Mouse (Mus musculus) left cerebral cortex, postnatal 36 days (tissue): ENCODE measurements around the gene Lclat1. TPM values are rescaled to one million over a fixed set of nuclear protein-coding genes. Genes with fewer than 3 reads are reported as not detected.
"Not testable (repeated sequence)": the region's sequence is repeated elsewhere in the genome, so short reads cannot be mapped to it uniquely, and the experiment has no call there.

ENCODE experiments used
- DNase-seq, 2 experiments: peaks; one replicate each; pipeline ENCODE4 v3.0.0; 2021 to 2022; ENCODE audit warnings: low spot score in 2 of 2, mixed read lengths in 1 of 2
- intact Hi-C: fragments of 180-260 bp; cut with DNase I; formaldehyde crosslinking; loops from one replicate; pipeline ENCODE4 v1.15.1; 2025
- total RNA-seq, 2 experiments: library from RNA; stranded (reverse); gene quantifications; 2 replicates each; pipeline ENCODE4 v1.2.3; 2021

Lclat1 gene
- total RNA-seq, 2 experiments from 2014 or later, result 36.9 to 42.0 TPM

DNA sequence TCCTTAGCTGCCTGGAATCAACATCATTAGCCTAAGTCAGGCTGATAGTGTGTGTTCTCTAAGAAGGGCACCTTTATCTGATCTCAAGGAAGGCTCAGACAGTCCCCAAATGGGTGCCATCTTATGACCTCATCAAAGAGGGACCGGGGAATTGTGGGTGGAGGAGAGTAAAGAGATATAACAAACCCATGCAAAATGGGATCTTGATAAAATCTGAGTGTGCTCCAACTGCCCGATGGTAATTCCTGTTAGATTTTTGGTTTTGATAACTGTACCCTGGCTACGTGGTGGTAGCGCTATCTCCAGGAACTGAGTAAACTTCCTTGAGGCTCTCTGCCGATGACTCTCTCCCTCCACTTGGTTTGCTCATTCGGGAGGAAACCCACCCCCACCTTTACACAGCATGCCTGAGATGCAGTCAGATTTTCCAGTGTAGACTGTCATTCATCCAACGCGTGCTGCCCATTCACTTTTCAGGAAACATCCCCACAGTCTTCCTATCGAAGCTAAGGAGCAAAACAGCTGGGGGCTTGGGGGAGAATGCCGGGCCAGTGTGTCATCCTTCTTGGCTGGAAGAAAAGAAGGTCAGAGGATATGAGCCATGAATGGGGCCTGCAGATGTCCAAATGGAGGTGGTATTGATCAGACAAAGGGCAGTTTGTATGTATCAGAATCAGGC, 145.6 kb downstream of the Lclat1 start:
- no peak for DNase-seq
- intact Hi-C loops, result no loop called here

GRCm38 (mm10) chr17:73255801-73256200, 148.0 kb downstream of the Lclat1 start:
- intact Hi-C loops, result no loop called here
- DNase-seq, result no peak

DNA sequence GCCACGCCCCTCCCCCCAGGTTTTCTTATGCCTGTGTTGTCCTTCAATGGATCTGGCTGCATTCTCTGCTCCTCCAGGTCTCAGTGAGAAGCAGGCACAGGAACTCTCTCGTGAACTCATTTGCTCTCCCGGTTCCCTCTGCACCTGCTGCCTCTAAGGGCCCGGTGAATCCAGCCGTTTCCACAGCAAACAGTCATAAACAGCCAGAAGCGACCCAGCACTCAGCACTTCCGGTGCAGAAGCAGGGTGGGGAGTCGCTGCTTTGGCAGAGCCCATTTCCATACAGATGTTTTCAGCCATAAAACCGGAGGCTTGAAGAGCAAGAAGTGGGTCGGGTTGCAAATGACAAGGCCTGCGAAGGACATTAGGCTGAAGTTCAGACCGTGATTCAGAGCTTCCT, 150.8 kb downstream of the Lclat1 start:
- intact Hi-C loops, result no loop called here
- DNase-seq, result no peak

GRCm38 (mm10) chr17:73259258-73259657, 151.5 kb downstream of the Lclat1 start:
- DNase-seq, intact Hi-C loops: not testable (repeated sequence)

DNA sequence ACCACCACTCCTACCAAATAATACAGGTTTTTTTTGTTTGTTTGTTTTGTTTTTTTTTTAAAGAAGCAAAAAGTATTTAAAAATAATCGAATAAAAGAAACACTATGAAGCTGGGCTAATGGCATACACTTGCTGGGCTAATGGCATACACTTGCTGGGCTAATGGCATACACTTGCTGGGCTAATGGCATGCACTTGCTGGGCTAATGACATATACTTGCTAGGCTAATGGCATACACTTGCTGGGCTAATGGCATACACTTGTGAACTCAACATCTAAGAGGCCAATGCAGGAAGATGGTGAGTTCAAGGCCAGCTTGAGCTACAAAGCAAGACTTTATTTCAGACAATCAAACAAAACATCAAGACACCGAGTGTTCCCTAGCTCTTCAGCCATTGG, 154.8 kb downstream of the Lclat1 start:
- DNase-seq, result no peak
- intact Hi-C loops, result loop anchor here (10.0 kb wide), 1 partner anchor 158 kb away; the partner anchor contains the start of gene Lclat1

DNA sequence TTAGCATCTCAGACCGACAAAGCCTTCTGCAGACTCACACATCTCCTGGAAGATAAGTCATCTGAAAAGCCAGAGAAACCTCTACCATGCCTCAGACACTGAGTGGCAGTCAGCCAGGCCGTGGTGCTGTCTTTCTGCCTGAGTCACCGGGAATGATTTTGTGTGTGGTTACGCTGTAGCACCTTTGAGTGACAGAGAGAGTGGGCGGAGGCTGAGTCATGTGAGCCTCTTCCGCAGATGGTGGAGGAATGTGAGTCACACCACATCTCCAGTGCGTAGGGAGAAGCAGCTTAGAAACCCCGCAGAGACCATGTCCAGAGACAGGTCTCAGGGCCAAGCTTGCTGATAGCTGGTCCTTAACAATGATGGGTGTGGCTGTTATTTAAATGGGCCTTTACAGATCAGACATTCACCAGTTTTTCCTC, 155.3 kb downstream of the Lclat1 start:
- intact Hi-C loops, result loop anchor here (10.0 kb wide), 1 partner anchor 158 kb away; the partner anchor contains the start of gene Lclat1
- peak; percentile 84 to 87 for DNase-seq

DNA sequence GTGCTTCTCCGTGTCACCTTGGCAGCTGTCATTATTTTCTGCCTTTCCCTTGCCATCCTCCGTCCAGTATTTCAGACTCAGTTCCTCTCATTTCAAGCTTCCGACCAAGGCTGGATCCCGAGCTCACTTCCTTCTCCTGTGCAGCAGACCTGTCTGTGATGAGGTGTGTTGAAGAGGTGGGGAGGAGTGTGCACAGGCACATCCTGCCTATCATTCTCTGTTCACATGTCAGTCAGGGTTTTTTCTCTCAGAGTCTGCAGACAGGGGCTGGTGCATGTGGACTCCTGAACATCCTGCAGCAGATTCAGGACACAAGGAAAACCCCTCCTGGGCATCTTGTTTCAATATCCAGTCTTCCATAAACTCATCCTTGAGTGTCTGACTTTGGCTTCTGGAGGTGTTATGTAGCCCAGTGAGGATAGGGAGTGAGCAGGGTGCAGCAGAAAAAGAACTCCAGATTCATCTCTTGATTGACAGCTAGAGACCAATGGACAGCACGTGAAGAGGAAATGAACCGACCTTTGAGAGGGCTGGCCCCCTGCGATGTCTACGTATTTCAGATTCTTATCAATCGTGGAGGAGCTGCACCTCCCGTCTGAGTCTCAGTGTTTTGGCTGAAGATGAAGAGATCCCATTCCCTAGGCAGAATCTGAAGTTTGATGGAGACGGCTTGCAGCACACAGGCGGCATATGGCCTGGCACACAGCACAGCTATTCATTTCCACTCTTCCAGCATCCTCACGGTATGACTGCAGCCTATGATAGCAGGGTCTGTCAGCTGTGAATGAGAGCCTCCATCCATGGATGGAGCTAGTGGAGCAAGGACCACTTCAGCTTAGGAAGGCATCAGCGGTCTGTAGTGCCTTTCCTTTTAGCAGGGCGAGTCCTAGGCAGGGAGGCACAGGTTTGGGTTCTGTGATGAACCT, 163.3 kb downstream of the Lclat1 start:
- intact Hi-C loops, result no loop called here
- no peak for DNase-seq

DNA sequence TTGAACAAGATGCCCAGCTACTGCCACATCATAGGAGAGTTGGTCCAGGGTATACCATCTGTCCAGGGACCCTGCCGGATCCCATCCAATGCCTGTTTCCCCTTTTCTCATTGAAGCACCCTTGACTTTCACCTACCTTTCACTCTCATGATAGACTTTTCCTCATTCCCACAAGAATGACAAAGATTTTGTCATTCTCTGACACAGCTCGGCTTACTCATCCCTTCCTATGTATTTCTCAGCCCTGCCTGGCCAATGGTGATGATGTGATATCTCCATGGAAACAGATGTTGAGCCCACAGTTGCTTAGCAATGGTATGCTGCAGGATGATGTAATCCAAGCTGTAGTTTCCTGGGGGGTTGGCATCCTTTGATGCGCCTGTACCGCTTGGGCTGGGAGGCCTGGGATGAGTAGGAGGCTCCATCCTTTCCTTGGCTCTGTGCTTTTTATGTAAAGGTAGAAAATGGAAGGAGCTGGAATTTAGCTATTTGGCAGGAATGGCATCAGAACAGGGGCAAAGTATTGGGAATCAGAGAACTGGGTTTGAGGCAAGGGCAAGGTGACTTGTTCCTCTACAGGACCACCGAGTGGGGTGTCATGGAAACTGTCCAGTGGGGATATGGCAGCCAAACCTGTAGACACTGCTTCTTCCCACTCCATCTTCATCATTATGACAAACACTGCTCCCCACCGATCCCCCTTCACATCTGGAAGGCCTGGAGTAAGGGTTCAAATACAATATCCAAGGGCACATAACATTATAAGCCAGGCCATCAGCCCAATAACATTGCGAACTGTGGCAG, 164.2 kb downstream of the Lclat1 start:
- intact Hi-C loops, result no loop called here
- DNase-seq, result peak; percentile 71 to 79

DNA sequence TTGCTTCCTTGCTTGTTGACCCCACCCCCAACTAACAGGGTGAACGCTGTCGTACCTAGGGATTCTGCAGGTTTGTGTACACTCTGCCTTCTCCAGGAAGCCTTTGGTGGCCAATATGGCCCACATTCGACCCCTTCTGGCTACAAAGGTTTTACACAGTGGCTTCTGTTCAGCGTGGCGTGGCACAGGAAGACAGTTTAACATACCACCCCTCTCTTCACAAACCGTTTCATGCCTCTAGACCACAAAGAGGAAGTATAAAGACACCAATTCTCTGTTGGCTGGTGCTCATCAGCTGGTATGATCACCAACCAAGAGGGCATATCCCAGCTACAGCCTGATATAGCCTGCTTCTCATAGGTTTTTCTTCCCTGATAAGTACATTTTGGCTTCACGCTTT, 166.0 kb downstream of the Lclat1 start:
- DNase-seq, result no peak
- intact Hi-C loops, result no loop called here

- intact Hi-C loops, result no loop called here
- no peak for DNase-seq
Observed at GRCm38 (mm10) chr17:73275066-73275465, 167.3 kb downstream of the Lclat1 start.

GRCm38 (mm10) chr17:73277770-73278169, 170.0 kb downstream of the Lclat1 start:
- intact Hi-C loops, result no loop called here
- DNase-seq, result no peak

DNA sequence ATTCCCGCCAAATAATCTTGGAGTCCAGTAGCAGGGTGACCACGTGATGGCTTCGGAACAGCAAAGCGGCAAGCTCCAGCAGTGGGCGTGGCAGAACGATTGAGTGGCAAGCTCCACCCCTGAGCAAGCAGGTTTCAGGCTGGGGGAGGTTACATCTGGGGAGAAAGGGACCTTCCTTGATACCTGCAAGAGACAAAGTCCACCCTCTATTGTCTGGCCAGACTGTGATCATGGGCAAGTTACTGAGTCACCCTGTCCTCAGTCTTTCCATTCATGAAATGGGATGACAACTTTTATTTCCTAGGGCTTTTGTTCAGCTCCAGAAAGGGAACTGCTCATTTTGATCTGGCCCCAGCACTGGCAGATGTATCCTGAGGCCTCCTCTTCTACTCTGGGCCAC, 174.9 kb downstream of the Lclat1 start:
- DNase-seq, intact Hi-C loops: not testable (repeated sequence)

DNA sequence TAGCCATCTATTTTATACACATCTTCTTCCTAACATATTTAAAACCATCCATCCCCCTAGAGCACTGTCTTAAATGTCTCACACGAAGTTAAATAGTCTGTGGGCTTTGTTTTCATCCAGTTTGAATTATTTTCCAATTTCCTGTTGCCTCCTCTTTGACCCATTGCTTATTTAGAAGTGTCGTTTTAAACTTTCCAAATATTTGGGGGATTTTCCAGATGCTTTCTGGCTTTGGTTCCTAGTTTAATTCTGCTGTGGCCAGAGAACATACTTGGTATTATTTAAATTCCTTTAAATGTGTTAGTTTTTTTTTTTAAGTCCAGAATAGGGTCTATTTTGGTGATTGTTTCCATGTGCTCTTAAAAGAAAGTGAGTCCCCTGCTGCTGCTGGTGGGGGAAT, 176.5 kb downstream of the Lclat1 start:
- no peak for DNase-seq
- intact Hi-C loops, result no loop called here

Other genes with a start within 250 kb of the Lclat1 start
- gene Lbh, start 189.7 kb upstream of the Lclat1 start, total RNA-seq, result 10 to 100 TPM; 37.9 to 39.1 TPM